Mouse (Mus musculus) forebrain, embryonic 11.5 days (tissue): ENCODE measurements around the gene 4930426L09Rik. TPM values are rescaled to one million over a fixed set of nuclear protein-coding genes. Genes with fewer than 3 reads are reported as not detected.

Experiments
- ATAC-seq: fragments of 200-750 bp; cut with Nextera tagmentation; replicated peaks from 2 replicates; pipeline ENCODE4 v1.8.0; 2017; ENCODE audit warnings: moderate TSS enrichment; ENCODE audit not compliant: low FRiP score
- DNase-seq: peaks from one replicate; pipeline ENCODE4 v3.0.0-alpha.2; 2017; ENCODE audit warnings: low spot score
- H3K27ac ChIP-seq: fragments of 300-500 bp; sonication (generic); 2 replicates; pipeline ENCODE4 v1.5.1; 2014; ENCODE audit warnings: low read depth, low read length
- H3K27me3 ChIP-seq: fragments of 300-500 bp; sonication (generic); 2 replicates; pipeline ENCODE4 v1.6.1; 2014; ENCODE audit warnings: mild to moderate bottlenecking, low read length, mixed read lengths; ENCODE audit not compliant: control insufficient read depth, insufficient read depth
- H3K36me3 ChIP-seq: fragments of 300-500 bp; sonication (generic); 2 replicates; pipeline ENCODE4 v1.6.1; 2014; ENCODE audit warnings: mild to moderate bottlenecking, low read length, moderate library complexity, mixed read lengths; ENCODE audit not compliant: control insufficient read depth, insufficient read depth
- H3K4me1 ChIP-seq: fragments of 300-500 bp; sonication (generic); replicated peaks from 2 replicates; pipeline ENCODE4 v1.6.1; 2014; ENCODE audit warnings: low read length, mixed read lengths; ENCODE audit not compliant: control insufficient read depth, insufficient read depth
- H3K4me2 ChIP-seq: fragments of 300-500 bp; sonication (generic); 2 replicates; pipeline ENCODE4 v1.6.1; 2014; ENCODE audit warnings: low read depth, mild to moderate bottlenecking, low read length, moderate library complexity, mixed read lengths; ENCODE audit not compliant: severe bottlenecking
- H3K4me3 ChIP-seq: fragments of 300-500 bp; sonication (generic); 2 replicates; pipeline ENCODE4 v1.5.1; 2014; ENCODE audit warnings: low read depth, low read length
- H3K9ac ChIP-seq: fragments of 300-500 bp; sonication (generic); 2 replicates; pipeline ENCODE4 v1.6.1; 2014; ENCODE audit warnings: low read length
- H3K9me3 ChIP-seq: fragments of 300-500 bp; sonication (generic); 2 replicates; pipeline ENCODE4 v1.6.1; 2016; ENCODE audit warnings: low read length, mixed read lengths; ENCODE audit not compliant: control insufficient read depth
- WGBS: fragments of 180-500 bp; shearing (Covaris S2); extraction: QIAGEN DNeasy Blood & Tissue Kit; methylation state at CpG from one replicate; pipeline ENCODE4 v1.1.7; 2014; 5-methylcytosine and 5-hydroxymethylcytosine counted together
- polyA plus RNA-seq: library from polyadenylated mRNA; unstranded; fragments of >200 nt; fragmentation: Nextera tagmentation; extraction: Ambion mirVana; gene quantifications from 2 replicates; pipeline ENCODE4 v1.2.1, GENCODE M21; 2014

Gene 4930426L09Rik
- polyA plus RNA-seq, 1 experiment from 2014 or later, result 0.25 TPM

GRCm38 (mm10) chr2:18977201-18977805 lies 20.8 kb upstream of the 4930426L09Rik start:
- WGBS, result 90% methylated on average over 10 of the region's 10 CpGs

DNA sequence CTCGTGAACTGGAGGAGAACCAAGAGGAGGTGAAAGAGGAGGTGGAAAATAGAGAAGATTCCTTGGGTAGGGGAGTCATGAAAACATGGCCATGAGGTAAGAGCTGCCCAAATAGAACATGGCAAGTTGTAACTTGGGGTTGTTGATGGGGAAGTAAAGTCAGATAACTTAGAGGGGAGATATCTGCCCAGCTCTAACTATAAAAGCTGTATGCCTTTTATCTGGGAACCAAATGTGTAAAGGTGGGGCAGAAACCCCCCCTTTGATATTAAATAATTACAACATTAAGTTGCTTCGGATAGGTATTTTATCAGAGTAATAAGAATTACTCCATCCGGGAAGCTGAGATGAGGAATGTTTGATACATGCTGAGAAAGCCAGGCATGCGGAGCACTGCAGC lies 19.1 kb upstream of the 4930426L09Rik start:
- H3K4me2 ChIP-seq, result no peak overlapping the region

More at GRCm38 (mm10) chr2:18977201-18977805, 20.8 kb upstream of the 4930426L09Rik start:
- no peaks in the 10 kb centered on the region for H3K36me3 ChIP-seq
- peaks cover 4% of the 10 kb centered on the region; the same call in 1 of the 2 replicates for H3K9me3 ChIP-seq
- no peak overlapping the region for H3K4me3 ChIP-seq
- H3K4me1 ChIP-seq, result no peaks in the 10 kb centered on the region
- H3K9ac ChIP-seq, result no peak overlapping the region
- ATAC-seq (no peak), DNase-seq (no peak)
- no peak overlapping the region for H3K27ac ChIP-seq
- no peak overlapping the region for H3K4me2 ChIP-seq
- H3K27me3 ChIP-seq, result no peaks in the 10 kb centered on the region

DNA sequence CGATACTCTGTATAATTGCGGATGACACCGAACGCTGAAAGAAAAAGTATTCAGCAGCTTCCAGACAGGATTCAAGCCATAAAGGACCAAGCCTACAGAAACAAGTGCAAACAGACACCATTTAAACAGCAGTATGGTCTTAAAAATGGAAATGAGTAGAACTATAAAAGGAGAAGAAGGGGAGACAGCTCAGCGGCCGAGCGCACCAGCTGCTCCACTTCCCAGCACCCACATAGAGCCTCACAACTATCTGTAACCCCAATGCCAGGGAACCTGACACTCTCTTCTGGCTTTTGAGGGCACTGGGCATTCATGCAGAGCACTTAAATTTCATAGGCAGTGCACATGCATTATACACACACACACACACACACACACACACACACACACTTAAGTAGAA lies 18.5 kb upstream of the 4930426L09Rik start:
- Histone ChIP-seq H3K36me3 (no peaks in the 10 kb centered on the region), H3K27me3 (no peaks in the 10 kb centered on the region), H3K4me2 (no peak overlapping the region), H3K27ac (no peak overlapping the region), H3K4me1 (no peaks in the 10 kb centered on the region), H3K4me3 (no peak overlapping the region), H3K9me3 (no peaks in the 10 kb centered on the region), H3K9ac (no peak overlapping the region)
- WGBS, result 95% methylated on average over 7 of the region's 7 CpGs
- ATAC-seq (no peak), DNase-seq (no peak)

More for the DNA sequence above, 19.1 kb upstream of the 4930426L09Rik start:
- no peak for DNase-seq
- WGBS, result 87% methylated on average over 4 of the region's 4 CpGs
- no peak overlapping the region for H3K9ac ChIP-seq
- H3K4me1 ChIP-seq, result no peaks in the 10 kb centered on the region
- no peak overlapping the region for H3K27ac ChIP-seq
- ATAC-seq, result no peak
- H3K9me3 ChIP-seq, result no peaks in the 10 kb centered on the region
- H3K27me3 ChIP-seq, result no peaks in the 10 kb centered on the region
- H3K4me3 ChIP-seq, result no peak overlapping the region
- H3K36me3 ChIP-seq, result no peaks in the 10 kb centered on the region

- Histone ChIP-seq H3K27me3 (no peaks in the 10 kb centered on the region), H3K36me3 (no peaks in the 10 kb centered on the region)
- no peak for ATAC-seq
These were observed 15.6 kb upstream of the 4930426L09Rik start for GRCm38 (mm10) chr2:18982581-18982980.

DNA sequence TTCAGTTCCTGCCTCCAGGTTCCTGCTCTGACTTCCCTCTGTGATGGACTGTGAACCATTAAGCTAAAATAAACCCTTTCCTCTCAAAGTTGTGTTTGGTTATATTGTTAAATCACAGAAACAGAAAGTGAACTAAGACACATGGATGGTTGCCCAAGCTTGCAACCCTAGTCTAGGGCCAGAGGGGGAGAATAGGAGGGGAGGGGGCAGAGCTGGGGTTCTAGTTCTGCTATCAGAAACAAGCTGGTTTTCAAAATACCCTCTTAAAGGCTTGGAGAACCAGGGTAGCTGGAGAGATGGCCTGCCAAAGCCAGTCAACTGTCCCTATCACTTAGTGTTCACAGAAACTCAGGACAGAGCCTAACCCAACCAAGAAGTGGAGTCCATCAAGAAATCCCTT lies 14.6 kb upstream of the 4930426L09Rik start:
- DNase-seq, result no peak
- H3K9me3 ChIP-seq, result no peaks in the 10 kb centered on the region
- H3K4me3 ChIP-seq, result no peak overlapping the region
- H3K9ac ChIP-seq, result no peak overlapping the region
- H3K27ac ChIP-seq, result no peak overlapping the region
- H3K27me3 ChIP-seq, result no peaks in the 10 kb centered on the region
- H3K4me1 ChIP-seq, result no peaks in the 10 kb centered on the region
- H3K36me3 ChIP-seq, result no peaks in the 10 kb centered on the region
- no peak for ATAC-seq
- H3K4me2 ChIP-seq, result no peak overlapping the region

More at GRCm38 (mm10) chr2:18982581-18982980, 15.6 kb upstream of the 4930426L09Rik start:
- no peak overlapping the region for H3K4me3 ChIP-seq
- no peaks in the 10 kb centered on the region for H3K9me3 ChIP-seq
- no peak overlapping the region for H3K9ac ChIP-seq
- 79% methylated on average over 6 of the region's 6 CpGs for WGBS
- no peaks in the 10 kb centered on the region for H3K4me1 ChIP-seq
- no peak for DNase-seq
- no peak overlapping the region for H3K4me2 ChIP-seq
- H3K27ac ChIP-seq, result no peak overlapping the region

DNA sequence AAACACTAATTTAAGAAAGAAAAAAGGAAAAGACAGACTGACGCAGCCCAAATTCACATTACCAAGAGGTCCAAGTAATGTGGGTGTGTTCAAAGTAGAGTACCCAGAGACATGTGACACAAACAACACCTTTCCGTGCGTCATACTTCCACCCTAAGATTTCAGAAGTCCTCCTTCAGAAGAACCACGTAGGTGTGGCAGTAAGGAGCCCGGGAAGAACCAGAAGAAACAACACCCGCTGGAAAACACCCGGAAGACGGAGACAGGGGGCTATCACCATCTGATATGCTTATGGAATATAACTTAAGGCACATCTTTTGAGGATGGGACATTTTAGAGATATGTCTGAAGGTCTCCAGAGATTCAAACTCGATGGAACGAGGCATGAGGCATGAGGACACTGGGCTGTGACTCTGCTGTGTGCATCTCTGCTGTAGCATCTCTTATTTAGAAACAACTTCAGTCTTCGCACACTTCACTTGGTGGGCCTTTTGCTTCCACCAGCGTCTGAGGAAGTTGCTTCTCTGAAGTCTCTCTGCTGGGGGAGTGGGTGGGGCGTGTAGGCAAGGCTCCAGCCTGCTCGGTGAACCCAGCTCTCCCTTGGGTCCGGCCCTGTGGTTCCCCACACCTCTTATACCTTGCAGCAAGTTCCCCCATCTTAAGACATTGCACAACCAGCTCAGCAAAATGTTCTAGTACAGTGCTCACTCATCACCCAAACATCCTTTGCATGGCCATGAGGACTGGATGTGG lies 13.9 kb upstream of the 4930426L09Rik start:
- H3K9me3 ChIP-seq, result no peaks in the 10 kb centered on the region
- ATAC-seq, result no peak
- H3K36me3 ChIP-seq, result no peaks in the 10 kb centered on the region
- WGBS, result 91% methylated on average over 15 of the region's 15 CpGs
- no peaks in the 10 kb centered on the region for H3K4me1 ChIP-seq
- no peak overlapping the region for H3K4me2 ChIP-seq
- H3K27me3 ChIP-seq, result no peaks in the 10 kb centered on the region
- H3K27ac ChIP-seq, result no peak overlapping the region
- H3K4me3 ChIP-seq, result no peak overlapping the region
- no peak overlapping the region for H3K9ac ChIP-seq
- no peak for DNase-seq

GRCm38 (mm10) chr2:18985506-18985905 lies 12.6 kb upstream of the 4930426L09Rik start:
- WGBS, result 88% methylated on average over 3 of the region's 3 CpGs

DNA sequence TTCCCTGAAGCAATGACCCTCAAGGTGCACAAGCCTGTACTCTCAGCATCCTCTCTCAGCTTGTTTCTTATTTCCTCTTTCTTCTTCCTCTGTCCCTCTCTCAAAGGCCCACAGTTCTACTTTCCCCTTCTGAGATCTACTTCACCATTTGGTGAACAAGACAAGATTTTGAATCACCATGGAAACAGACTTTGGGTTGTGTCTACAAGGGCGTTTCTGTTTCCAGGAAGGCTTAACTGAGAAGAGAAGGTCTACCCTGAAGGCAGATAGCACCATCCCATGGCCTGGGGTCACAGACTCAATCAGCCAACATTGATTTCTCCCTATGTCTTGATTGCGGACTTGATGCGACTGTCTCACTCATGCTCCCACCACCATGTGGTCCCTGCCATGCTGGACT lies 9.3 kb upstream of the 4930426L09Rik start:
- Histone ChIP-seq H3K27ac (no peak overlapping the region), H3K9me3 (0 out of 2 replicates have a peak, but pooled peaks cover 4% of the 10 kb centered on the region), H3K36me3 (no peaks in the 10 kb centered on the region), H3K4me2 (no peak overlapping the region), H3K4me3 (no peak overlapping the region), H3K9ac (no peak overlapping the region), H3K27me3 (no peaks in the 10 kb centered on the region), H3K4me1 (no peaks in the 10 kb centered on the region)
- DNase-seq, result no peak
- 86% methylated on average over 3 of the region's 3 CpGs for WGBS
- no peak for ATAC-seq

More at GRCm38 (mm10) chr2:18985506-18985905, 12.6 kb upstream of the 4930426L09Rik start:
- Histone ChIP-seq H3K4me3 (no peak overlapping the region), H3K27me3 (no peaks in the 10 kb centered on the region), H3K9ac (no peak overlapping the region), H3K4me1 (no peaks in the 10 kb centered on the region), H3K27ac (no peak overlapping the region), H3K4me2 (no peak overlapping the region), H3K36me3 (no peaks in the 10 kb centered on the region), H3K9me3 (no peaks in the 10 kb centered on the region)
- no peak for ATAC-seq
- no peak for DNase-seq
